25 mouse cellular contexts compared by ENCODE assay signal in the genomic region with DNA sequence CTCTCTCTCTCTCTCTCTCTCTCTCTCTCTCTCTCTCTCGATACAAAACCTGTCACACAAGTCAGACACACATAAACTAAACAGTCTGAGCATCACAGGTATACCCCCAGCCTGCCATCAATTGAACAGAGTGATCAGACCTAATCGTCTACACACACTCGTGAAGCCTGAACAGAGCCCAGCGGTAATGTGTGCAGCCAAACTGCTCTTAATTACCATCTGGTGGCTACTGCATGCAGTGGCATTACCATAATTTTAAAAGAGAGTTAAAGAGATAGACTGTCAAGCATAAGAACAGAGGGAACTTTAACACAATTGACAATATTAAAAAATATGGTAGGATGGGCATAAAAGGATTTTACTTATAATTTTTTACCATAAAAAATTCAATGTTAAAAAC. TPM values are rescaled to one million over a fixed set of nuclear protein-coding genes. Genes with fewer than 3 reads are reported as not detected.
DNase-seq lines count a peak whose midpoint lies in the region; ATAC-seq and TF ChIP-seq lines count a peak whose summit lies in the region.
"Had no signal": no experiment of that assay in that cellular context is flagged by ENCODE, and none has a peak within 500 bp of the region (broad histone marks: within the 10 kb centered on the region; RNA-seq: fewer than 3 reads in every experiment).

No protein-coding gene starts in this region.

- no peaks in the 10 kb centered on the region for H3K36me3 ChIP-seq in hindbrain, postnatal 0 days (ENCODE audit: insufficient read depth, low read length)
- H3K36me3 ChIP-seq in hindbrain, embryonic 12.5 days: no peaks in the 10 kb centered on the region
- no peaks in the 10 kb centered on the region for H3K36me3 ChIP-seq in midbrain, embryonic 12.5 days
- no peaks in the 10 kb centered on the region for H3K36me3 ChIP-seq in midbrain, embryonic 16.5 days (ENCODE audit: control insufficient read depth, insufficient read depth, low read length)
- H3K36me3 ChIP-seq in forebrain, embryonic 16.5 days (ENCODE audit: control insufficient read depth, insufficient read depth): no peaks in the 10 kb centered on the region
- H3K36me3 ChIP-seq: G1E; heart, embryonic 12.5 days; hindbrain, embryonic 15.5 days; kidney, embryonic 15.5 days; lung, embryonic 15.5 days had no signal

- H3K27me3 ChIP-seq in hindbrain, postnatal 0 days (ENCODE audit: insufficient read depth, low read length): no peaks in the 10 kb centered on the region
- no peaks in the 10 kb centered on the region for H3K27me3 ChIP-seq in hindbrain, embryonic 12.5 days
- H3K27me3 ChIP-seq in midbrain, embryonic 12.5 days: no peaks in the 10 kb centered on the region
- H3K27me3 ChIP-seq in midbrain, embryonic 16.5 days (ENCODE audit: control insufficient read depth, insufficient read depth, low read depth, low read length): no peaks in the 10 kb centered on the region
- H3K27me3 ChIP-seq in forebrain, embryonic 16.5 days (replicated peaks; ENCODE audit: control insufficient read depth, insufficient read depth, low read length): no peaks in the 10 kb centered on the region
- H3K27me3 ChIP-seq: heart, embryonic 12.5 days; hindbrain, embryonic 15.5 days; kidney, embryonic 15.5 days; lung, embryonic 15.5 days had no signal

- H3K27ac ChIP-seq in hindbrain, postnatal 0 days: no peak overlapping the region
- no peak overlapping the region for H3K27ac ChIP-seq in hindbrain, embryonic 12.5 days
- H3K27ac ChIP-seq in midbrain, embryonic 12.5 days (replicated peaks): no peak overlapping the region
- H3K27ac ChIP-seq in midbrain, embryonic 16.5 days (ENCODE audit: low read length): no peak overlapping the region
- no peak overlapping the region for H3K27ac ChIP-seq in forebrain, embryonic 16.5 days (ENCODE audit: low read length)
- H3K27ac ChIP-seq: hindbrain, embryonic 15.5 days; kidney, embryonic 15.5 days; liver, embryonic 14.5 days; lung, embryonic 15.5 days had no signal

- no peak for TF ChIP-seq CTCF in hindbrain, postnatal 0 days (IDR thresholded peaks at IDR 0.05; ENCODE audit: low read depth)

- no peak overlapping the region for H3K4me3 ChIP-seq in hindbrain, postnatal 0 days (ENCODE audit: low read length)
- H3K4me3 ChIP-seq in hindbrain, embryonic 12.5 days: no peak overlapping the region
- no peak overlapping the region for H3K4me3 ChIP-seq in midbrain, embryonic 12.5 days
- no peak overlapping the region for H3K4me3 ChIP-seq in midbrain, embryonic 16.5 days (ENCODE audit: low read depth, low read length)
- no peak overlapping the region for H3K4me3 ChIP-seq in forebrain, embryonic 16.5 days (replicated peaks; ENCODE audit: low read length)
- H3K4me3 ChIP-seq: heart, embryonic 12.5 days; hindbrain, embryonic 15.5 days; kidney, embryonic 15.5 days; lung, embryonic 15.5 days had no signal

- H3K9me3 ChIP-seq in hindbrain, postnatal 0 days (ENCODE audit: low read length): no peaks in the 10 kb centered on the region
- H3K9me3 ChIP-seq in hindbrain, embryonic 12.5 days (replicated peaks): no peaks in the 10 kb centered on the region
- H3K9me3 ChIP-seq in midbrain, embryonic 12.5 days: no peaks in the 10 kb centered on the region
- no peaks in the 10 kb centered on the region for H3K9me3 ChIP-seq in midbrain, embryonic 16.5 days (replicated peaks; ENCODE audit: control insufficient read depth, low read length, poor library complexity, severe bottlenecking)
- H3K9me3 ChIP-seq in forebrain, embryonic 16.5 days (ENCODE audit: control insufficient read depth, low read length): no peaks in the 10 kb centered on the region
- H3K9me3 ChIP-seq: G1E; heart, embryonic 12.5 days; hindbrain, embryonic 15.5 days; kidney, embryonic 15.5 days; lung, embryonic 15.5 days had no signal

- 25% methylated on average over 4 of the region's 4 CpGs for WGBS in hindbrain, postnatal 0 days
- 54% methylated on average over 4 of the region's 4 CpGs for WGBS in hindbrain, embryonic 12.5 days
- WGBS in midbrain, embryonic 12.5 days: 49% methylated on average over 4 of the region's 4 CpGs
- WGBS in midbrain, embryonic 16.5 days: 34% methylated on average over 4 of the region's 4 CpGs
- WGBS in forebrain, embryonic 16.5 days: 15% methylated on average over 4 of the region's 4 CpGs

- ATAC-seq in hindbrain, postnatal 0 days: peak; percentile 45; the same call in 1 of the 2 replicates
- ATAC-seq in hindbrain, embryonic 12.5 days (ENCODE audit: low FRiP score): no peak
- 0 out of 2 replicates have a peak, but pooled peaks have one; percentile 38 for ATAC-seq in midbrain, embryonic 12.5 days (ENCODE audit: low FRiP score, low read depth)
- no peak for ATAC-seq in midbrain, embryonic 16.5 days
- ATAC-seq in forebrain, embryonic 16.5 days: peak; percentile 92
- ATAC-seq: activated CD4-positive, CD25-positive, alpha-beta regulatory T cell, adult 4 months; intestine, postnatal 0 days had no signal

- no peak overlapping the region for H3K4me2 ChIP-seq in hindbrain, postnatal 0 days (ENCODE audit: low read depth, low read length)
- no peak overlapping the region for H3K4me2 ChIP-seq in hindbrain, embryonic 12.5 days (replicated peaks)
- no peak overlapping the region for H3K4me2 ChIP-seq in midbrain, embryonic 12.5 days (replicated peaks)
- no peak overlapping the region for H3K4me2 ChIP-seq in midbrain, embryonic 16.5 days (ENCODE audit: low read length)
- no peak overlapping the region for H3K4me2 ChIP-seq in forebrain, embryonic 16.5 days (ENCODE audit: low read length)
- H3K4me2 ChIP-seq: heart, embryonic 12.5 days; hindbrain, embryonic 15.5 days; kidney, embryonic 15.5 days; lung, embryonic 15.5 days had no signal

- DNase-seq in cerebellum, postnatal 14 days: peak; percentile 16 to 22
- DNase-seq in cerebellum, adult 9-11 months: no peak
- DNase-seq in hindbrain, postnatal 0 days (ENCODE audit: low spot score): peak; percentile 28
- DNase-seq in c-Kit-positive CD71-positive TER-119-positive erythroid progenitor cells, embryonic 14.5 days (ENCODE audit: low spot score): no peak
- DNase-seq: adrenal gland, postnatal 10 days; cerebellum, adult 11 months; cerebellum, postnatal 36 days; heart, postnatal 14 days; lung, postnatal 4 days; spleen, adult 18-20 months; thymus, postnatal 4 days had no signal

- H3K4me1 ChIP-seq in hindbrain, postnatal 0 days (ENCODE audit: insufficient read depth, low read length): no peaks in the 10 kb centered on the region
- H3K4me1 ChIP-seq in hindbrain, embryonic 12.5 days: no peaks in the 10 kb centered on the region
- no peaks in the 10 kb centered on the region for H3K4me1 ChIP-seq in midbrain, embryonic 12.5 days
- no peaks in the 10 kb centered on the region for H3K4me1 ChIP-seq in midbrain, embryonic 16.5 days (ENCODE audit: control insufficient read depth, insufficient read depth, low read length)
- no peaks in the 10 kb centered on the region; the same call in 1 of the 2 replicates for H3K4me1 ChIP-seq in forebrain, embryonic 16.5 days (replicated peaks; ENCODE audit: control insufficient read depth, insufficient read depth, low read length)
- H3K4me1 ChIP-seq: heart, embryonic 12.5 days; hindbrain, embryonic 15.5 days; kidney, embryonic 15.5 days; lung, embryonic 15.5 days had no signal

- no peak overlapping the region for H3K9ac ChIP-seq in hindbrain, postnatal 0 days (replicated peaks; ENCODE audit: low read length)
- H3K9ac ChIP-seq in hindbrain, embryonic 12.5 days: no peak overlapping the region
- no peak overlapping the region for H3K9ac ChIP-seq in midbrain, embryonic 12.5 days (replicated peaks)
- no peak overlapping the region for H3K9ac ChIP-seq in midbrain, embryonic 16.5 days (ENCODE audit: low read depth, low read length)
- no peak overlapping the region for H3K9ac ChIP-seq in forebrain, embryonic 16.5 days (replicated peaks; ENCODE audit: low read depth, low read length)
- H3K9ac ChIP-seq: heart, embryonic 12.5 days; hindbrain, embryonic 15.5 days; kidney, embryonic 15.5 days; liver, embryonic 14.5 days; lung, embryonic 15.5 days had no signal

RNA-seq across cellular contexts. Expression of a gene that starts 7.5 kb away (rescaled TPM):
- total RNA-seq in hindbrain, postnatal 0 days (2014; rRNA removed): 14.1 and 14.3 TPM in 2 replicates
- polyA plus RNA-seq in hindbrain, postnatal 0 days (2015; fragmentation: Nextera tagmentation; extraction: Ambion mirVana): 26.9 TPM in 2 replicates
- 2.4 TPM in 2 replicates for polyA plus RNA-seq in hindbrain, embryonic 12.5 days (2016; fragmentation: Nextera tagmentation; extraction: Ambion mirVana)
- polyA plus RNA-seq in midbrain, embryonic 12.5 days (2016; fragmentation: Nextera tagmentation; extraction: Ambion mirVana): 2.2 and 2.9 TPM in 2 replicates
- polyA plus RNA-seq in midbrain, embryonic 16.5 days (2015; fragmentation: Nextera tagmentation; extraction: Ambion mirVana): 23.6 and 27.6 TPM in 2 replicates
- 16.4 and 23.4 TPM in 2 replicates for polyA plus RNA-seq in forebrain, embryonic 16.5 days (2015; fragmentation: Nextera tagmentation; extraction: Ambion mirVana)
- total RNA-seq: gastrocnemius, adult 18-20 months; neutrophil, adult 5-6 weeks had no signal
- polyA plus RNA-seq: activated CD4-positive, CD25-positive, alpha-beta regulatory T cell, adult 4 months; G1E had no signal

RNA-seq across cellular contexts. Expression of a gene that starts 7.7 kb away (rescaled TPM):
- 12.3 and 12.9 TPM in 2 replicates for total RNA-seq in hindbrain, postnatal 0 days (2014; rRNA removed)
- 34.2 and 37.3 TPM in 2 replicates for polyA plus RNA-seq in hindbrain, postnatal 0 days (2015; fragmentation: Nextera tagmentation; extraction: Ambion mirVana)
- 1.8 and 2.6 TPM in 2 replicates for polyA plus RNA-seq in hindbrain, embryonic 12.5 days (2016; fragmentation: Nextera tagmentation; extraction: Ambion mirVana)
- polyA plus RNA-seq in midbrain, embryonic 12.5 days (2016; fragmentation: Nextera tagmentation; extraction: Ambion mirVana): 2.1 and 2.3 TPM in 2 replicates
- 40.9 and 48.1 TPM in 2 replicates for polyA plus RNA-seq in midbrain, embryonic 16.5 days (2015; fragmentation: Nextera tagmentation; extraction: Ambion mirVana)
- 19.1 and 24.8 TPM in 2 replicates for polyA plus RNA-seq in forebrain, embryonic 16.5 days (2015; fragmentation: Nextera tagmentation; extraction: Ambion mirVana)
- polyA plus RNA-seq: G1E had no signal

Comparison
In these comparisons a context has a peak if more than half of its experiments do, and no peak if none do; other contexts are left out.
1. DNase-seq: peak in cerebellum, postnatal 14 days (2 of 2) and hindbrain, postnatal 0 days (single experiment); none in cerebellum, adult 9-11 months (single experiment) and c-Kit-positive CD71-positive TER-119-positive erythroid progenitor cells, embryonic 14.5 days (single experiment).
2. ATAC-seq: peak in hindbrain, postnatal 0 days (single experiment), midbrain, embryonic 12.5 days (single experiment) and forebrain, embryonic 16.5 days (single experiment); none in hindbrain, embryonic 12.5 days (single experiment) and midbrain, embryonic 16.5 days (single experiment).